Mouse (Mus musculus): ENCODE results near the gene Zfp574. TPM values are rescaled to one million over a fixed set of nuclear protein-coding genes. Genes with fewer than 3 reads are reported as not detected.

Zfp574 gene
- polyA plus RNA-seq, 1 experiment from 2014 or later, result 11.6 TPM

DNA sequence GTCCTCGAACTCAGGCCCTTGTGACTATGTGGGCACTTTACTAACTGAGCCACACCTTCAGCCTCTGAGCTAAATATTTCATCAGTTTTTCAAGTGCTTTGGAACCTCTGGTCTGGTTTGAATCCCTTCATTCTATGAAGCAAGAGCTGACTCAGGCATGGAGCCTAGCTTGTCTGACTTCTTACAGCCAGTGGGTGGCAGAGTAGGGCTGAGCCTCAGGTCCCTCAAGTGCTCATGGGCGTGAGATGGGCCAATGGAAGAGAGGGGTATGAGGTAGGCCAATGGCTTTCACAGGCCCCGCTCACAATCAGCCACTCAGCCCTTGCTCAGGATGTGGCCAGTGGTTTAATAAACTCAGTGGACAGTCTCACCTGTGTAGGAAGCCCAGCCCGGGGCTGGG is 27.2 kb downstream of the Zfp574 start:
- Histone ChIP-seq H3K27ac (ENCODE audit: low read depth, low read length) (no peak overlapping the region), H3K4me3 (ENCODE audit: low read depth, low read length) (no peak overlapping the region), H3K9me3 (ENCODE audit: control insufficient read depth) (no peaks in the 10 kb centered on the region), H3K9ac (ENCODE audit: low read depth, low read length) (no peak overlapping the region), H3K4me1 (replicated peaks; ENCODE audit: control insufficient read depth, insufficient read depth, low read length) (no peaks in the 10 kb centered on the region), H3K27me3 (replicated peaks; ENCODE audit: control insufficient read depth, insufficient read depth, low read length) (no peaks in the 10 kb centered on the region), H3K4me2 (replicated peaks; ENCODE audit: low read depth) (no peak overlapping the region), H3K36me3 (ENCODE audit: control insufficient read depth, insufficient read depth) (no peaks in the 10 kb centered on the region)
- TF ChIP-seq CTCF (IDR thresholded peaks at IDR 0.05; ENCODE audit: low read depth), result peak; percentile 46; the same call in 1 of the 2 replicates
- ATAC-seq, result no peak
- 46% methylated on average over 4 of the region's 4 CpGs for WGBS

DNA sequence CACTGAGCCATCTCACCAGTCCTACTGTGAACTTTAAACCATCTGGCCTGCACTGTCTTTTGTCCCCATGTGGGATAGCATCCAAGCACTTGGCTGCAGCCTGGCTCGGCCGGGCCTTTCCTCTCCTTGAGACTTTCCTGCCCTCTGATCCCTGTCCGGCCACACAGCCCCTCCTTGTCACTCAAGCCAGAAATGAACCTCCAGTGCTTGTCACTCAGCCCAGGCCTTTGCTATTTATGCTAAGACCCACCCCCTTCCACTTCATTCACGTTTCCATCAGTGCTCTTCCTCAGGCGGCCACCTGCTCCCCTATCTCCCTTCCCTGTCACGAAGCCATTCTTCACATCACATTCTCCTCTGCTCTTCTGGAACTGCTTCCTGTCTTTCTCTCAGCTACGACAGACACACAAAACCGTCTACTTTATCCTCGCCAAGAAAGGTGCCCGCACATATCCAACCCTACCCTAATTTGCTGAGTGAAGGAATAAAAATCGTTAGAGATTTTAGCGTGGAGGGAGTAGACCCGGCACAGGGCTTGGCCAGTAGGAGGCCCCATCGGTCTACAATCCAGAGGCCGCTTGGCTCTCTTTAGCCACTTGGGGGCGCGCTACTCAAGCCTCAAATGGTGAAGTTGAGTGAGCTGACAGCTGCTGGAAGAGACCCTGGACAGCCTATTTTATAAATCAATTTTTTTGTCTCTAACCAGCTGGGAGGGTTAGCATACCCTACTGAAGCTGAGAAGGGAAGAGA is 33.2 kb downstream of the Zfp574 start:
- 21% methylated on average over 17 of the region's 17 CpGs for WGBS
- TF ChIP-seq CTCF (IDR thresholded peaks at IDR 0.05; ENCODE audit: low read depth), result peak; percentile 92
- Histone ChIP-seq H3K36me3 (ENCODE audit: control insufficient read depth, insufficient read depth) (no peaks in the 10 kb centered on the region), H3K27ac (ENCODE audit: low read depth, low read length) (no peak overlapping the region), H3K4me1 (replicated peaks; ENCODE audit: control insufficient read depth, insufficient read depth, low read length) (no peaks in the 10 kb centered on the region), H3K9ac (ENCODE audit: low read depth, low read length) (no peak overlapping the region), H3K4me2 (replicated peaks; ENCODE audit: low read depth) (no peak overlapping the region), H3K4me3 (ENCODE audit: low read depth, low read length) (no peak overlapping the region), H3K27me3 (replicated peaks; ENCODE audit: control insufficient read depth, insufficient read depth, low read length) (no peaks in the 10 kb centered on the region), H3K9me3 (ENCODE audit: control insufficient read depth) (no peaks in the 10 kb centered on the region)
- peak; percentile 8; the same call in 1 of the 2 replicates for ATAC-seq

DNA sequence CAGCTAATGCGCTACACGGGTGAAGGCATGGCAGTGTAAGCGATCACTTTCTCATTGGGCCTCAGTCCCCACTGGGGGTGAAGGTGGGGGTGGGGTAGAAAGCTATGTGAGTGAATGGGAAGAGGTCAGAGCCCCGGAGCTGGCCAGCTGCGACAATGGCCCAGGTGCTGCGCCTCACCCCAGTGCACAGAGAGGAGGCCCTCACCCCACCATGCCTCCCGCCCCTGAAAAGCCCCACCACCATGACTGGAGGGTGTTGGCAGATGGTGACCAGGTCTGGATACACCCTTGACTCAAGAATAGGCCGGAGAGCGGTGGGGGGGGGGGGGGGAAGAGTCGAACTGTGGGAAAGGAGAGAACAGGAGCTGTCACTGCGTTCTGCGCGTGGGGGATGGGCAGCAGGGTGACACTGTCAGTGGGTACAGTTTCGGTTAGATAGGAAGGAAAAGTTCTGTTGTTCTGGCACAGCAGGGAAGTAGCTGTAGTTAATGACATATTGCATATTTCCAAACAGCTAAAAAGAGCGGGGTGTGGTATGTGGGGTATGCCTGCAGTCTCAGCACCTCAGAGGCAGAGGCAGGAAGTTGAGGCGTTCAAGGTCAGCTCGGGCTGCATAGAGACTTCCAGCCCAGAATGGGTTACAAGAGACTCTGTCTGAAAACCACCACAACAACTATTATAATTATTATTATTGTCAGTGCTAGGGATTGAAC is 34.6 kb downstream of the Zfp574 start:
- no peak for ATAC-seq
- no peak for TF ChIP-seq CTCF (IDR thresholded peaks at IDR 0.05; ENCODE audit: low read depth)
- 60% methylated on average over 16 of the region's 17 CpGs for WGBS

DNA sequence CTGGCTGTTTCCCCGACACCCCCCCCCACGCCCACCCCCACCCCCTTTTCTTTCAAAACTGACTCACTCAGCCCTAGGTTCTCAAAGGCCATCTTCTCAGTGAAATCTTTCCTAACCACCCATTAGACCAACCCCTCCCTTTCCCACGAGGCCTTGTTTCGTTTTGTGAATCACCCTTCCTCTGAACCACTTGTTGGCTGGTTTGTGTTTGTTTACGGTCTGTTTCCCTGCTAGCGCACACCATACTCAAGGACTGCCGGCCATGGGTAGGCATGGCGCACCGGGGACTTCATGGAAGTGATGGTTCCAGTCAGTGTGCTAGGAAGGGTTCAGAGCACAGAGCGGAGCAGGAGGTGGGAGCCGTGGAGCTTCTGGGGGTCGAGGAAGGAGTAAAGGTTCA is 37.0 kb downstream of the Zfp574 start:
- Histone ChIP-seq H3K4me2 (replicated peaks; ENCODE audit: low read depth) (no peak overlapping the region), H3K9me3 (ENCODE audit: control insufficient read depth) (no peaks in the 10 kb centered on the region), H3K36me3 (ENCODE audit: control insufficient read depth, insufficient read depth) (no peaks in the 10 kb centered on the region), H3K9ac (ENCODE audit: low read depth, low read length) (no peak overlapping the region), H3K27me3 (replicated peaks; ENCODE audit: control insufficient read depth, insufficient read depth, low read length) (no peaks in the 10 kb centered on the region), H3K27ac (ENCODE audit: low read depth, low read length) (no peak overlapping the region), H3K4me3 (ENCODE audit: low read depth, low read length) (no peak overlapping the region), H3K4me1 (replicated peaks; ENCODE audit: control insufficient read depth, insufficient read depth, low read length) (no peaks in the 10 kb centered on the region)
- WGBS, result 73% methylated on average over 12 of the region's 12 CpGs
- TF ChIP-seq CTCF (IDR thresholded peaks at IDR 0.05; ENCODE audit: low read depth), result no peak
- no peak for ATAC-seq

More for the DNA sequence above, 34.6 kb downstream of the Zfp574 start:
- no peak overlapping the region for H3K27ac ChIP-seq (ENCODE audit: low read depth, low read length)
- H3K4me3 ChIP-seq (ENCODE audit: low read depth, low read length), result no peak overlapping the region
- H3K27me3 ChIP-seq (replicated peaks; ENCODE audit: control insufficient read depth, insufficient read depth, low read length), result no peaks in the 10 kb centered on the region
- H3K4me1 ChIP-seq (replicated peaks; ENCODE audit: control insufficient read depth, insufficient read depth, low read length), result no peaks in the 10 kb centered on the region
- no peak overlapping the region for H3K4me2 ChIP-seq (replicated peaks; ENCODE audit: low read depth)
- H3K36me3 ChIP-seq (ENCODE audit: control insufficient read depth, insufficient read depth), result no peaks in the 10 kb centered on the region
- H3K9ac ChIP-seq (ENCODE audit: low read depth, low read length), result no peak overlapping the region
- no peaks in the 10 kb centered on the region for H3K9me3 ChIP-seq (ENCODE audit: control insufficient read depth)

DNA sequence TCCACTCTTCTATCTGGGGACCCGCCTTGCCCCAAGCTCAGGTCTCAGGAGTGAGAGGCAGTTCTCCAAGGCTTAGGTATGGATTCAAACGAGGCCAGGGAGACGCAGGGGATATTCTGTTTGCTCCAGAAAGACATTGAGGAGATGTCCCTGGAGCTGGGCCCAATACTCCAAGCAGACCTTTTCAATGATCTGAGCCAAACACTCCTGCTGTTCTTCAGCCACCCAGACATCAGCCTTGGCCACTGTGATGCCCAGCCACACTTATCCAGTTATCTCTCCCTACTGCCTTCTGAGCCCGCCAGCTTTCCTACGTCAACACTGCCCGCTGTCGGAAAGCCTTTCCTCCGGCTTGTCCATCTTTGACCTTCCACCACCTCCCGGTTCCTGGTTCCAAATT is 38.0 kb downstream of the Zfp574 start:
- Histone ChIP-seq H3K9me3 (ENCODE audit: control insufficient read depth) (no peaks in the 10 kb centered on the region), H3K4me1 (replicated peaks; ENCODE audit: control insufficient read depth, insufficient read depth, low read length) (no peaks in the 10 kb centered on the region), H3K27ac (ENCODE audit: low read depth, low read length) (no peak overlapping the region), H3K36me3 (ENCODE audit: control insufficient read depth, insufficient read depth) (no peaks in the 10 kb centered on the region), H3K4me2 (replicated peaks; ENCODE audit: low read depth) (no peak overlapping the region), H3K4me3 (ENCODE audit: low read depth, low read length) (no peak overlapping the region), H3K27me3 (replicated peaks; ENCODE audit: control insufficient read depth, insufficient read depth, low read length) (0 out of 2 replicates have a peak, but pooled peaks cover 1% of the 10 kb centered on the region), H3K9ac (ENCODE audit: low read depth, low read length) (no peak overlapping the region)
- 81% methylated on average over 9 of the region's 9 CpGs for WGBS
- ATAC-seq, result no peak
- no peak for TF ChIP-seq CTCF (IDR thresholded peaks at IDR 0.05; ENCODE audit: low read depth)

DNA sequence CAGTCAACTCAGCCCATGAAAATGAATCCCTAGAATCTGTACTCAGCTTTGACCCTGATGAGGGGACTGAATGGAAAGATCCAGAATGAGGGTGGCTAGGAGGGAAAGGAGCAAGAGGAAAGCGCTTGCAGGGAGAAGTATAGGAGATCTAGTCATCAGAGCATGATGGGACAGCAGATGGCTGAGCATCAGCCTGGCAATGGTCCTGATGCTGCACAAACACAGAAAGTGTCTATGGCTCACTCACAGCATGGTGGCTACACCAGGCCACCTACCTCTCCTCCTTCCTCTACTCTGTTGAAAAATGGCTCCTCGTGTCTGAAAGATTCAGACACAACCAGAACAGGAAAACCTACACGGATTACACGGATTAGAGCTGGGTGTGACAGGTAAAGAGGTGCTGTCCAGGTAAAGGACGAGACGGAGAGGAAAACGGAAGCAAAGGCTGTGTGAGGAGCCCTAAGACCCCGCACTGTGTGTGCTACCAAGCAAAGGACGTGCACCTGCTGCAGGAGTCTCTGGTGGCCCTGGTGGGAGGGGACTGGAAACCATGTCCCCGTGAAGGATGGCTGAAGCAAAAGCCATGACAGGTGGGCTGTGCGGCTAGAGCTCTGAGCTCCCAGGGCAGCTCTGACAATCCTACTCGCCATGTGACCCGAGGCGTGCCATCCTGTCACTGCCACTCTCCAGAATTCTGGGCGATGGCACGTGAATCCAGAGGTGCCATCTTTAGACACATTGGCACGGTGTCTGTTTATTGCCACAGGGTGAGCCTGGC is 40.0 kb downstream of the Zfp574 start:
- no peak overlapping the region for H3K9ac ChIP-seq (ENCODE audit: low read depth, low read length)
- H3K4me3 ChIP-seq (ENCODE audit: low read depth, low read length), result no peak overlapping the region
- H3K9me3 ChIP-seq (ENCODE audit: control insufficient read depth), result no peaks in the 10 kb centered on the region
- no peak overlapping the region for H3K27ac ChIP-seq (ENCODE audit: low read depth, low read length)
- H3K27me3 ChIP-seq (replicated peaks; ENCODE audit: control insufficient read depth, insufficient read depth, low read length), result 0 out of 2 replicates have a peak, but pooled peaks cover 3% of the 10 kb centered on the region
- H3K4me2 ChIP-seq (replicated peaks; ENCODE audit: low read depth), result no peak overlapping the region
- H3K4me1 ChIP-seq (replicated peaks; ENCODE audit: control insufficient read depth, insufficient read depth, low read length), result no peaks in the 10 kb centered on the region
- no peak for ATAC-seq
- H3K36me3 ChIP-seq (ENCODE audit: control insufficient read depth, insufficient read depth), result no peaks in the 10 kb centered on the region
- TF ChIP-seq CTCF (IDR thresholded peaks at IDR 0.05; ENCODE audit: low read depth), result no peak
- 84% methylated on average over 17 of the region's 17 CpGs for WGBS
